In genomic region chr5:129770443-129771355, GRCm38 (mm10) we compare ENCODE assay signal across 15 mouse cellular contexts. TPM values are rescaled to one million over a fixed set of nuclear protein-coding genes. Genes with fewer than 3 reads are reported as not detected.
A peak's percentile ranks its signal among the peaks of the same experiment; 100 is the strongest.
DNase-seq lines count a peak whose midpoint lies in the region; ATAC-seq and TF ChIP-seq lines count a peak whose summit lies in the region.
"Had no signal": no experiment of that assay in that cellular context is flagged by ENCODE, and none has a peak within 500 bp of the region (broad histone marks: within the 10 kb centered on the region; RNA-seq: fewer than 3 reads in every experiment).

No protein-coding gene starts in this region.

- no peak overlapping the region for H3ac ChIP-seq in myocyte (ENCODE audit: control insufficient read depth, insufficient read length)

- DNase-seq in gastrocnemius, adult 2 months = peak; percentile 38
- DNase-seq in gastrocnemius, postnatal 36 days = no peak
- DNase-seq in liver, embryonic 11.5 days (ENCODE audit: low spot score) = no peak
- no peak for DNase-seq in layer of hippocampus, adult 2 months (ENCODE audit: low spot score in 2 of 2)
- DNase-seq: cerebellum, postnatal 10 days; thymus, postnatal 4 days had no signal

- no peak for TF ChIP-seq CTCF in gastrocnemius, adult 2 months (IDR thresholded peaks at IDR 0.05)
- no peak for TF ChIP-seq CTCF in layer of hippocampus, adult 2 months (conservative IDR thresholded peaks at IDR 0.05)

- H3K9me3 ChIP-seq in liver, embryonic 15.5 days (replicated peaks) = no peaks in the 10 kb centered on the region
- H3K9me3 ChIP-seq in liver, embryonic 11.5 days (ENCODE audit: control insufficient read depth, low read length) = no peaks in the 10 kb centered on the region
- H3K9me3 ChIP-seq in kidney, embryonic 15.5 days (replicated peaks) = no peaks in the 10 kb centered on the region
- H3K9me3 ChIP-seq in hindbrain, embryonic 12.5 days (replicated peaks) = no peaks in the 10 kb centered on the region
- H3K9me3 ChIP-seq: limb, embryonic 13.5 days; lung, embryonic 15.5 days; megakaryocyte, embryonic 14.5 days had no signal

- H3K4me2 ChIP-seq in liver, embryonic 15.5 days = no peak overlapping the region
- H3K4me2 ChIP-seq in liver, embryonic 11.5 days = no peak overlapping the region
- H3K4me2 ChIP-seq in kidney, embryonic 15.5 days = no peak overlapping the region
- no peak overlapping the region for H3K4me2 ChIP-seq in myocyte (ENCODE audit: low read depth)
- no peak overlapping the region for H3K4me2 ChIP-seq in hindbrain, embryonic 12.5 days (replicated peaks)
- H3K4me2 ChIP-seq: limb, embryonic 13.5 days; lung, embryonic 15.5 days had no signal

- H3K27me3 ChIP-seq in liver, embryonic 15.5 days = no peaks in the 10 kb centered on the region
- no peaks in the 10 kb centered on the region for H3K27me3 ChIP-seq in liver, embryonic 11.5 days (replicated peaks; ENCODE audit: control insufficient read depth, insufficient read depth, low read length)
- H3K27me3 ChIP-seq in kidney, embryonic 15.5 days = no peaks in the 10 kb centered on the region
- H3K27me3 ChIP-seq in myocyte (ENCODE audit: control insufficient read depth, insufficient read depth, insufficient read length) = no peaks in the 10 kb centered on the region
- H3K27me3 ChIP-seq in hindbrain, embryonic 12.5 days = no peaks in the 10 kb centered on the region
- H3K27me3 ChIP-seq: limb, embryonic 13.5 days; lung, embryonic 15.5 days; megakaryocyte, embryonic 14.5 days; Patski had no signal

- ATAC-seq in liver, embryonic 15.5 days (ENCODE audit: insufficient read depth) = 0 out of 2 replicates have a peak, but pooled peaks have one; percentile 9
- ATAC-seq in liver, embryonic 11.5 days (replicated peaks; ENCODE audit: low FRiP score) = no peak
- no peak for ATAC-seq in kidney, embryonic 15.5 days (replicated peaks; ENCODE audit: low FRiP score)
- ATAC-seq in hindbrain, embryonic 12.5 days (ENCODE audit: low FRiP score) = no peak
- ATAC-seq: Patski had no signal

- H3K4me3 ChIP-seq in gastrocnemius, adult 2 months = no peak overlapping the region
- no peak overlapping the region for H3K4me3 ChIP-seq in liver, embryonic 15.5 days (replicated peaks)
- no peak overlapping the region for H3K4me3 ChIP-seq in liver, embryonic 11.5 days (ENCODE audit: low read depth, low read length)
- no peak overlapping the region for H3K4me3 ChIP-seq in kidney, embryonic 15.5 days (replicated peaks)
- no peak overlapping the region for H3K4me3 ChIP-seq in myocyte
- H3K4me3 ChIP-seq in hindbrain, embryonic 12.5 days = no peak overlapping the region
- H3K4me3 ChIP-seq in layer of hippocampus, adult 2 months = no peak overlapping the region
- H3K4me3 ChIP-seq: limb, embryonic 13.5 days; lung, embryonic 15.5 days; megakaryocyte, embryonic 14.5 days had no signal

- peaks cover 6% of the 10 kb centered on the region; the same call in 1 of the 2 replicates for H3K4me1 ChIP-seq in liver, embryonic 15.5 days (replicated peaks)
- H3K4me1 ChIP-seq in liver, embryonic 11.5 days (replicated peaks; ENCODE audit: control insufficient read depth, insufficient read depth, low read length) = no peaks in the 10 kb centered on the region; the same call in 1 of the 2 replicates
- no peaks in the 10 kb centered on the region for H3K4me1 ChIP-seq in kidney, embryonic 15.5 days
- no peaks in the 10 kb centered on the region for H3K4me1 ChIP-seq in hindbrain, embryonic 12.5 days
- H3K4me1 ChIP-seq: limb, embryonic 13.5 days; lung, embryonic 15.5 days had no signal

- no peak overlapping the region for H3K27ac ChIP-seq in gastrocnemius, adult 2 months
- no peak overlapping the region for H3K27ac ChIP-seq in liver, embryonic 15.5 days (replicated peaks)
- H3K27ac ChIP-seq in liver, embryonic 11.5 days (ENCODE audit: low read depth, low read length) = no peak overlapping the region
- H3K27ac ChIP-seq in kidney, embryonic 15.5 days = peak overlapping the region; percentile 62
- H3K27ac ChIP-seq in hindbrain, embryonic 12.5 days = no peak overlapping the region
- H3K27ac ChIP-seq in layer of hippocampus, adult 2 months = no peak overlapping the region
- H3K27ac ChIP-seq: limb, embryonic 13.5 days; lung, embryonic 15.5 days; stomach, postnatal 0 days had no signal

- H3K36me3 ChIP-seq in liver, embryonic 15.5 days (replicated peaks) = peaks cover 44% of the 10 kb centered on the region
- peaks cover 10% of the 10 kb centered on the region; the same call in 1 of the 2 replicates for H3K36me3 ChIP-seq in liver, embryonic 11.5 days (ENCODE audit: control insufficient read depth, insufficient read depth, low read length)
- H3K36me3 ChIP-seq in kidney, embryonic 15.5 days = peaks cover 27% of the 10 kb centered on the region
- H3K36me3 ChIP-seq in myocyte (ENCODE audit: control insufficient read depth, insufficient read depth) = peaks cover 33% of the 10 kb centered on the region
- H3K36me3 ChIP-seq in hindbrain, embryonic 12.5 days = peaks cover 18% of the 10 kb centered on the region
- H3K36me3 ChIP-seq: lung, embryonic 15.5 days had no signal

- TF ChIP-seq POLR2A in myocyte (IDR thresholded peaks at IDR 0.05; ENCODE audit: insufficient read length, low read depth) = peak; percentile 25

- intact Hi-C loops in gastrocnemius, adult 2 months (cut with DNase I) = no loop called here
- intact Hi-C loops in gastrocnemius, postnatal 36 days (cut with DNase I) = no loop called here

- H3K9ac ChIP-seq in liver, embryonic 15.5 days = no peak overlapping the region
- no peak overlapping the region for H3K9ac ChIP-seq in liver, embryonic 11.5 days (ENCODE audit: low read depth, low read length)
- no peak overlapping the region for H3K9ac ChIP-seq in kidney, embryonic 15.5 days
- H3K9ac ChIP-seq in hindbrain, embryonic 12.5 days = no peak overlapping the region
- H3K9ac ChIP-seq: limb, embryonic 13.5 days; lung, embryonic 15.5 days had no signal

- H3K79me2 ChIP-seq in myocyte (ENCODE audit: control insufficient read depth, insufficient read depth) = peaks cover 13% of the 10 kb centered on the region

- 76% methylated on average over 23 of the region's 23 CpGs for WGBS in liver, embryonic 15.5 days (ENCODE audit: insufficient replicate concordance)
- 83% methylated on average over 23 of the region's 23 CpGs for WGBS in liver, embryonic 11.5 days
- WGBS in kidney, embryonic 15.5 days = 85% methylated on average over 23 of the region's 23 CpGs
- WGBS in hindbrain, embryonic 12.5 days = 90% methylated on average over 23 of the region's 23 CpGs

TF ChIP-seq in myocyte, 11 proteins besides CTCF, POLR2A, EP300 and RAD21:
- TF ChIP-seq TCF12 (IDR thresholded peaks at IDR 0.05; ENCODE audit: insufficient read depth, poor library complexity, severe bottlenecking) (no peak), MYOG (IDR thresholded peaks at IDR 0.05; ENCODE audit: control insufficient read depth in 1 of 3, insufficient read depth in 1 of 3, insufficient read length in 2 of 3, low read depth in 2 of 3) (no peak), CEBPB (IDR thresholded peaks at IDR 0.05; ENCODE audit: insufficient read depth, poor library complexity, severe bottlenecking) (no peak), POLR2AphosphoS2 (IDR thresholded peaks at IDR 0.05; ENCODE audit: insufficient read length, low read depth) (no peak), MYOD1 (IDR thresholded peaks at IDR 0.05; ENCODE audit: control insufficient read depth in 1 of 3, insufficient read length in 2 of 3, low read depth in 2 of 3) (no peak), MAX (IDR thresholded peaks at IDR 0.05; ENCODE audit: low read depth) (no peak), REST (IDR thresholded peaks at IDR 0.05; ENCODE audit: insufficient read depth, insufficient read length) (no peak), TCF3 (IDR thresholded peaks at IDR 0.05; ENCODE audit: insufficient read length, low read depth) (no peak), USF1 (IDR thresholded peaks at IDR 0.05; ENCODE audit: low read depth) (no peak), SRF (IDR thresholded peaks at IDR 0.05; ENCODE audit: control insufficient read depth, insufficient read length, low read depth) (no peak), E2F4 (IDR thresholded peaks at IDR 0.05; ENCODE audit: insufficient read depth) (no peak)

RNA-seq across cellular contexts. Expression of gene Psph, which starts 16.6 kb away (rescaled TPM):
- 10 to 100 TPM; 13.0 to 15.4 TPM for total RNA-seq in gastrocnemius, adult 2 months (2021)
- 10 to 100 TPM; 13.1 to 15.2 TPM for total RNA-seq in gastrocnemius, postnatal 36 days (2021)
- 84.1 and 86.5 TPM in 2 replicates for polyA plus RNA-seq in liver, embryonic 15.5 days (2015; fragmentation: Nextera tagmentation; extraction: Ambion mirVana)
- 120 and 129 TPM in 2 replicates for polyA plus RNA-seq in liver, embryonic 11.5 days (2014; fragmentation: Nextera tagmentation; extraction: Ambion mirVana)
- polyA plus RNA-seq in kidney, embryonic 15.5 days (2015; fragmentation: Nextera tagmentation; extraction: Ambion mirVana) = 59.8 and 62.4 TPM in 2 replicates
- polyA plus RNA-seq in myocyte (2012; fragmentation: generic; extraction: Trizol) = 338 TPM
- polyA plus RNA-seq in hindbrain, embryonic 12.5 days (2016; fragmentation: Nextera tagmentation; extraction: Ambion mirVana) = 35.3 and 36.4 TPM in 2 replicates
- 10 to 100 TPM; 27.7 to 28.5 TPM for total RNA-seq in layer of hippocampus, adult 2 months (2021)

RNA-seq across cellular contexts. Expression of gene Nipsnap2, which starts 45.8 kb away (rescaled TPM):
- total RNA-seq in gastrocnemius, adult 2 months (2021) = 100 to 1,000 TPM; 500 to 681 TPM
- total RNA-seq in gastrocnemius, postnatal 36 days (2021) = 100 to 1,000 TPM; 503 to 556 TPM
- polyA plus RNA-seq in liver, embryonic 15.5 days (2015; fragmentation: Nextera tagmentation; extraction: Ambion mirVana) = 20.2 and 23.1 TPM in 2 replicates
- polyA plus RNA-seq in liver, embryonic 11.5 days (2014; fragmentation: Nextera tagmentation; extraction: Ambion mirVana) = 58.7 and 58.9 TPM in 2 replicates
- polyA plus RNA-seq in kidney, embryonic 15.5 days (2015; fragmentation: Nextera tagmentation; extraction: Ambion mirVana) = 141 and 144 TPM in 2 replicates
- 67.6 TPM for polyA plus RNA-seq in myocyte (2012; fragmentation: generic; extraction: Trizol)
- 81.7 and 94.6 TPM in 2 replicates for polyA plus RNA-seq in hindbrain, embryonic 12.5 days (2016; fragmentation: Nextera tagmentation; extraction: Ambion mirVana)
- total RNA-seq in layer of hippocampus, adult 2 months (2021) = 10 to 100 TPM; 81.2 to 81.8 TPM

RNA-seq across cellular contexts. Expression of gene Mrps17, which starts 55.4 kb away (rescaled TPM):
- 10 to 100 TPM; 57.6 to 63.1 TPM for total RNA-seq in gastrocnemius, adult 2 months (2021)
- 10 to 100 TPM; 53.7 to 63.5 TPM for total RNA-seq in gastrocnemius, postnatal 36 days (2021)
- polyA plus RNA-seq in liver, embryonic 15.5 days (2015; fragmentation: Nextera tagmentation; extraction: Ambion mirVana) = 91.3 and 95.5 TPM in 2 replicates
- polyA plus RNA-seq in liver, embryonic 11.5 days (2014; fragmentation: Nextera tagmentation; extraction: Ambion mirVana) = 209 and 221 TPM in 2 replicates
- polyA plus RNA-seq in kidney, embryonic 15.5 days (2015; fragmentation: Nextera tagmentation; extraction: Ambion mirVana) = 198 and 199 TPM in 2 replicates
- 138 TPM for polyA plus RNA-seq in myocyte (2012; fragmentation: generic; extraction: Trizol)
- 149 and 151 TPM in 2 replicates for polyA plus RNA-seq in hindbrain, embryonic 12.5 days (2016; fragmentation: Nextera tagmentation; extraction: Ambion mirVana)
- total RNA-seq in layer of hippocampus, adult 2 months (2021) = 10 to 100 TPM; 73.6 to 77.7 TPM
